Mouse (Mus musculus) spleen, postnatal 0 days (tissue): Measurements from ENCODE around the gene Bbs1. TPM values are rescaled to one million over a fixed set of nuclear protein-coding genes. Genes with fewer than 3 reads are reported as not detected.

Source experiments
- polyA plus RNA-seq: library from polyadenylated mRNA; unstranded; fragments of >200 nt; fragmentation: Nextera tagmentation; extraction: Ambion mirVana; gene quantifications from 2 replicates; pipeline ENCODE4 v1.2.1, GENCODE M21; 2015

Gene Bbs1
- 1.1 and 1.3 TPM in 2 replicates for polyA plus RNA-seq

DNA sequence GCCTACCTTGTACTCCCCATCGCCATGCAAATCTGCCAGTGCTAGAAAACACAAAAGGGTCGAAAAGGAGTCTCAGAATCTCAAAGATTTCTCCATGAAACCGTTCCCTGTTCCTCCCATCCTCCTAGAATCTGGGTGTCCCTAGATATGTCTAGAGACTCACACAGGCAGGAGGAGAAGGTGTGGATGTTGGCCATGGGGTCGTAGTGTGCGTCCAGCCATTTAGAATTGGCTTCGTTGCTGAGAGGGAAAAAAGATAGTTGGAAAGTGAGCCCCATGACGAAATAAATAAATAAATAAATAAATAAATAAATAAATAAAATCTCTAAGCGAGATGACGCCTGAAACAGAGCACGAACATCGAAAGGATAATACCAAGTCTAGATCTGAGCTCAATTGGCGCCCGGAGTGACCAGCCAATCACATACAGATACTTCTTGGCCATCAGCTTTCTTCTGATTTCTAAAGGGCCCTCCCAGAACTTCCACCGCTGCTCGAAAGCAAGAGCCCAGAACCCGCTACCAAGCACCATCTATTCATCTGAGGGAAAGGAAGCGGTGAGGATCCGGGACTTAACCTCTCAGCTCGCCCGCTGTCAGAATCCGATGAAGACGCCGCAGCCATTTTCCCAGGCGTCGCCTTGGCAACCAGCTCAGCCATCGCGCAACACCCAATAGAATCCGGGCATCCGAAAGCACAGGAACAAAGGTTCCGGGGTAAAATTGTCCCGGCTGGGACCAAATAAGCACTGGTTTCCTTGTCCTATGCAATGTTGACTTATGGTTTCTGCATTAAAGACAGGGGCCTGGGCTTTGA, at the start of gene Bbs1:
TSS of gene Bbs1 (minus strand) at position 650 of the 816 bp plus-strand sequence.

DNA sequence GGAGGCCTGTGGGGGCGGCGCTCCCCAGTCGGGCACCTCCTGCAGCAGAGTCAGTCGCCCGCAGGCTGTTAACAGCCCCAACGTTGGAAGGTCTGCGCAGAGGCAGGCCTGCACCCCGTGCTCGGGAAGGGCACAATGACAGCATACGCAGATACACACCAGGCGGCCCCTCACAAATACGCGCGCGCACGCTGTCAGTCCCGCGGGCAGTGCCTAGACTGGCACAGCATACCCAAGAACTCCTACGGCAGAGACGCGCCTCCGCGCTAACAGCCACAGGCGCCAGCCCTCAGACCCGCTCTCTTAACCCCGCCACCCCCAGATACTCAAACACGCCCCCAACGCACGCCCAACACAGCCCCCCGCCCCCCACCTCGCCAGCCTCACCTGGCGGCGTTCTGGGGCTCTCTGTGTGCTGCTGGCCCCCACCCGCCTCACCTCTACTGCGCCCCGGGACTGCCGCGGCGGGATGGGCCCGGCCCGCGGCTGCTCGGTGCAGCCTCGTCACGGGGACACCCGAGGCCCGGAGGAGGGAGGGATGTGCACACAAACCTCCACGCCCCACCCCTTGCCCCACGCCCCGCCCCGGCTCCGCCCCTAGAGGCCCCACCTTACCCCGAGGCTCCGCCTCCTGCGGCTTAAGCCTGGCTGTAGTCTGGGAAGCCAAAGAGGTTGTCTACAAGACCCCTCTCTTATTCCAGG, 36.3 kb upstream of the Bbs1 start, which contains the start of gene Peli3:
TSS of gene Peli3 (minus strand) at position 577 of the 702 bp plus-strand sequence.

DNA sequence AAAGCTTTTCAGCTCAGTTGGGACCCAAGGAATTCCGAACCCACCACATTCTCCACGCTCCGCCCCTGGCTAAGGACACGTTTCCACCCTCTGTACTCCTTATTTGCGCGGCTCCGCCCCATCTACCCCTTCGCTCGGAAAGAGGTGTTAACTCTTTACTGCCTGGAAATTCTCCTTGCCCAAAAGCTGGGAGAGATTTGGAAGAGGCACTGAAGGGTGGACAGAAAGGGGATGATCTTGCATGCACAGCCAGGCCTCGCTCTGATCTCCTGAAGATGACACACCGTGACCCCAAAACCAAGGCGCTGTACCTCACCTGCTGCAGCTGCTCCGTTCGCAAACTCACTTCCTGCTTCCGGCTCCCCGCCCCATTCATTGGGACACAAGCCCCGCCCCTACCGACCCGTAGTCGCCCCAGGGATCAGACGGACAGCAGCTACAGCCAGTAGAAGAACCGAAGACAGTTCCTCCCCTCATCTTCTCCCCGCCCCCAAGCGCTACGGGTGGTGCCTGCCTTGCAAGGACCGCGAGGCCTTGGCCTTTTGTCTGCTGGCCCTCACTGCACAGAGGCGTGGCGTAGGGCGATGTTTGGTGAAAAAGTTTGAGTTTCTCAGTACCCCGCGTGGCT, 21.6 kb upstream of the Bbs1 start, which contains the start of gene Dpp3:
TSS of gene Dpp3 (minus strand) at position 384 of the 628 bp plus-strand sequence.

DNA sequence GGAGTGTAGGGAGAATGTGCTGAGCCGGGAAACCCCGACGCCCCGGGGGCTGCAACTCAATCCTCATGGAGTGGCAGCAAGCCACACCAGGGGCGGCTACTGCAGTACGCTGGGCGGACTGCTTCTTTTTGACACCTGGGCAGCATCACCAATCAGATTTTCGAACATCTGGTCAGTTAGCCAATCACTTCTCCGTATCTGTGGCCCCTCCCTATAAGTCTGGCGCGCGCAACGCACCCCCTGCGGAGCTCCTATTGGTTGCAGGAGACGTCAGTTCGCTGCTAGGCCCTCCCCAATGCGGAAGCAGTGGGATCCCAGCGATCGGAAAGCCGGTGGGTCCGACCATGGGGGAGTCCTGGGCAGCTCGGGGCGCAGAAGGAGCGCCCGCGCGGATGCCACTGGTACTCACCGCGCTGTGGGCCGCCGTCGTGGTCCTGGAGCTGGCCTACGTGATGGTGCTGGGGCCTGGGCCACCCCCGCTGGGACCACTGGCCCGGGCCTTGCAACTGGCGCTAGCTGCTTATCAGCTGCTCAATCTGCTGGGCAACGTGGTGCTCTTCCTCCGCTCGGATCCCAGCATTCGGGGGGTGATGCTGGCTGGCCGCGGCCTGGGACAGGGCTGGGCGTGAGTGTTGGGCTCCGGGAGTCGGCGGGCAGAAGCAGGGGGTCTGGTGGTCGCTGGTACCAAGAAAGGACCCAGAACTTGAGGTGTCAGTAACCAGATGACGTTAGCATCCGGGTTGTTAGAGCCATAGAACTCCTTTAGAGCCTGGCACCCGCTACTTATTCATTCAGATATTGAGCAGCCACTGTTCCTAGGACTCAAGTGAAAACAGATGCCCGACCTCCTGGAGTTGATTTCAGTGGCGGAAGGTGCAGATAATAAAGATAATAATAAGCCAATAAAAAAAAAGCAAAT, 27.8 kb downstream of the Bbs1 start, which contains the start of gene Zdhhc24:
TSS of gene Zdhhc24 (plus strand) at position 264 of the 919 bp plus-strand sequence.

DNA sequence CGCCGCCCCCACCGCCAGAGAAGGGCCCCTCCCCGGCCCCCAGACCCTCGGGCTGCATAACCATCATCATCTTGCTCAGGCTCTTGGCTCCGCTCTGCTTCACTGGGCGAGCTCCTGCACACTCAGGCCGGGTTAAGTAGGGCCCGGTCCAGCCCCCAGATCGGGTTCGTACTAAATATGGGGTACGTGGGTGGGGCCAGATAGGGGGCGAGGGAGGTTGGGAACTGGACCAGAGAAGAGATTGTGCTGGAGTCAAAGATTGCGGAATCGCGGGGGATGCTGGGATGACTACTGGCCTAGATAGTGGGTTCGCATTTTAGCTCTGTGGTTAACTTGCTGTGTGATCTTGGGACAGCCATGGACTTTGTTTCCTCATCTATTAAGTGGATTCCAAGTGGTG, 28.6 kb downstream of the Bbs1 start, which contains the start of gene Actn3:
TSS of gene Actn3 (minus strand) at position 125 of the 400 bp plus-strand sequence.

DNA sequence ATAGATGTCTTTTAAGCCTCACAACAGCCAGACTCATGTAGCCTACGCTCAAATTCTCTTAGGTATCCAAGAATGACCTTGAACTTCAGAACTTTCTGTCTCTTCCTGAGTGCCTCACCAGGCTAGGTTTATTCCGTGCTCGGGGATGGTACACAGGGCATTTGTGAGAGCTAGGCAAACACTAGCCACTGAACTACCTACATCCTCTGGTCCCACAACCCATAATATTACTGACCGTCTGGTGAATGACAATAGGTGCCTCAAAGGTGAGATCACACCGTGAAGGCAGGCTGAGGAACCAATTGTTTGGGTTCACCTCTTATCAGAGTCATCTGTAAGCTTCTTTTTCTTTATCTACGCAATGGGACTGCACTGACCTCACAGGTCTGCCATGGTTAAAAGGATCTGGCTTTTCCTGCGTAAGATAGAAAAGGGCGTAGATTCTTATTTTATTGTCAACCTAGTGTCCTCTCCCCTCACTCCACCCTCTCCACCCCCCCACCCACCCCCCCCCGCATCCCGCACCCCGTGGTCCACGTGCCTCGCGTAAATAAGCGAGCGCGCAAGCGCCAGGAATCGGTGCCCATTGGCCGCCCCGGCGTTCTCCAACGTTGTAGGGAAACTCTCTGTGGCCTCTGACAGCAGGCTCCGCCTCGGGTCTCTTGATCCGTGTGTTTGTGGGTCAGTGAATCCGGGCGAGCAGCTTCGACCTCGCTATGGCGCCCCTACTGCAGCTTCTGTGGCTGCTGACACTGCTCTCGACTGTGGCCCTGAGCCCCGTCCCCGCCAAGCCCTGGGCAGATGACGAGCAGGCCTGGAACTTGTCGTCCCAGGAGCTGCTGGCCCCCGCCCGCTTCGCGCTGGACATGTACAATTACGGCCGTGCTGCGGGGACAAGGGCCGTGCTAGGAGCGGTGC, 51.6 kb downstream of the Bbs1 start, which contains the start of gene Ctsf:
TSS of gene Ctsf (plus strand) at position 579 of the 918 bp plus-strand sequence.

DNA sequence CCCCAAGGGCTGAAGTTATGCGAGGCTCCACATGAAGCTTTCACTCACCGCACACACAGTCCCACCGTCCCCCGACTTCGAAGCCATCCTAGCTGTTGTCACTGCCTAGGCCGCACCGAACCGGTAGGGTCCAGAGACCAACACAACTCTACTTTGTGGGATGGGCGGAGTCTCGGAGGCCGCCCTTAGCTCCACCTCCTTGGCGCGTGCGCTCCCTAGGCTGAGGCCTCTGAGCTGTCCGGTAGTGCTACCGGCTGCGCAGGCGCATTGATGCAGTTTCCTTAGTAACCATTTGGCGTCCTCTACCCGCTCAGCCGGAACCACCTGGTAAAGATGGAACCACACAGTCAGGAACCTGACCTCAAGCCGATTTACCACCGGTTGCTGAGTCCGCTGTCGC, 67.3 kb downstream of the Bbs1 start, which contains the start of the genes Ccs and Ccdc87:
TSS of gene Ccs (minus strand) at position 184 of the 400 bp plus-strand sequence.
TSS of gene Ccdc87 (plus strand) at position 218 of the 400 bp plus-strand sequence.

Other genes starting within 250 kb of the Bbs1 start
- gene Gm960, start 208.0 kb downstream of the Bbs1 start, polyA plus RNA-seq: 1.4 and 1.7 TPM in 2 replicates
- gene Sptbn2, start 195.5 kb downstream of the Bbs1 start, polyA plus RNA-seq: 0.12 and 0.44 TPM in 2 replicates
- gene Rbm4b, start 150.1 kb downstream of the Bbs1 start, polyA plus RNA-seq: 24.7 and 27.6 TPM in 2 replicates
- 18.2 and 21.2 TPM in 2 replicates for gene Rbm4, start 112.7 kb downstream of the Bbs1 start, polyA plus RNA-seq
- 15.6 and 16.1 TPM in 2 replicates for gene Gm21992, start 95.0 kb downstream of the Bbs1 start, polyA plus RNA-seq
- 32.0 and 37.2 TPM in 2 replicates for gene Rbm14, start 95.0 kb downstream of the Bbs1 start, polyA plus RNA-seq
- gene Ccs, start 67.3 kb downstream of the Bbs1 start, polyA plus RNA-seq: 42.7 TPM in 2 replicates
- not detected in 2 replicates for gene Ccdc87, start 67.3 kb downstream of the Bbs1 start, polyA plus RNA-seq
- gene Ctsf, start 51.5 kb downstream of the Bbs1 start, polyA plus RNA-seq: 56.0 and 61.5 TPM in 2 replicates
- 1.1 and 1.2 TPM in 2 replicates for gene Actn3, start 28.7 kb downstream of the Bbs1 start, polyA plus RNA-seq
- 13.3 and 14.1 TPM in 2 replicates for gene Zdhhc24, start 28.0 kb downstream of the Bbs1 start, polyA plus RNA-seq
- 39.0 and 42.5 TPM in 2 replicates for gene Dpp3, start 21.7 kb upstream of the Bbs1 start, polyA plus RNA-seq
- gene Peli3, start 36.5 kb upstream of the Bbs1 start, polyA plus RNA-seq: 0.23 and 0.37 TPM in 2 replicates
- 61.8 and 64.4 TPM in 2 replicates for gene Mrpl11, start 55.5 kb upstream of the Bbs1 start, polyA plus RNA-seq
- 0.04 TPM in 1 of 2 replicates, not detected in the other for gene Npas4, start 83.7 kb upstream of the Bbs1 start, polyA plus RNA-seq
- 2.0 and 2.2 TPM in 2 replicates for gene Slc29a2, start 117.2 kb upstream of the Bbs1 start, polyA plus RNA-seq
- 11.1 and 13.7 TPM in 2 replicates for gene B4gat1, start 132.2 kb upstream of the Bbs1 start, polyA plus RNA-seq
- 0.15 and 0.46 TPM in 2 replicates for gene AC124502.3, start 132.3 kb upstream of the Bbs1 start, polyA plus RNA-seq
- gene Brms1, start 134.7 kb upstream of the Bbs1 start, polyA plus RNA-seq: 39.5 and 39.6 TPM in 2 replicates
- gene Rin1, start 143.9 kb upstream of the Bbs1 start, polyA plus RNA-seq: 0.75 and 0.99 TPM in 2 replicates
- gene Cd248, start 161.4 kb upstream of the Bbs1 start, polyA plus RNA-seq: 11.8 and 17.6 TPM in 2 replicates
- gene Tmem151a, start 178.9 kb upstream of the Bbs1 start, polyA plus RNA-seq: 4.4 and 4.5 TPM in 2 replicates
- 43.9 and 51.8 TPM in 2 replicates for gene Yif1a, start 181.9 kb upstream of the Bbs1 start, polyA plus RNA-seq
- gene Cnih2, start 191.9 kb upstream of the Bbs1 start, polyA plus RNA-seq: 0.78 and 0.99 TPM in 2 replicates
- 88.0 and 103 TPM in 2 replicates for gene Rab1b, start 200.4 kb upstream of the Bbs1 start, polyA plus RNA-seq
- gene Klc2, start 211.9 kb upstream of the Bbs1 start, polyA plus RNA-seq: 2.9 and 4.6 TPM in 2 replicates